Mouse (Mus musculus) lung, postnatal 0 days (tissue): ENCODE results near the gene Nmrk1. TPM values are rescaled to one million over a fixed set of nuclear protein-coding genes. Genes with fewer than 3 reads are reported as not detected.

Experiments used
- ATAC-seq: fragments of 200-750 bp; cut with Nextera tagmentation; 2 replicates; pipeline ENCODE4 v1.8.0; 2017; ENCODE audit warnings: moderate library complexity
- DNase-seq: peaks from one replicate; pipeline ENCODE4 v3.0.0-alpha.2; 2016; ENCODE audit warnings: low spot score
- H3K27ac ChIP-seq: fragments of 300-500 bp; sonication (generic); 2 replicates; pipeline ENCODE4 v1.5.1; 2014; ENCODE audit warnings: antibody characterized with exemption, mild to moderate bottlenecking, low read length, mixed read lengths
- H3K27me3 ChIP-seq: fragments of 300-500 bp; sonication (generic); replicated peaks from 2 replicates; pipeline ENCODE4 v1.6.1; 2014; ENCODE audit warnings: low read length, mixed read lengths; ENCODE audit not compliant: insufficient read depth
- H3K36me3 ChIP-seq: fragments of 300-500 bp; sonication (generic); 2 replicates; pipeline ENCODE4 v1.6.1; 2014; ENCODE audit warnings: low read length, mixed read lengths; ENCODE audit not compliant: insufficient read depth
- H3K4me1 ChIP-seq: fragments of 300-500 bp; sonication (generic); 2 replicates; pipeline ENCODE4 v1.6.1; 2014; ENCODE audit warnings: antibody characterized with exemption, low read depth, low read length, mixed read lengths; ENCODE audit not compliant: insufficient read depth
- H3K4me2 ChIP-seq: fragments of 300-500 bp; sonication (generic); replicated peaks from 2 replicates; pipeline ENCODE4 v1.6.1; 2014; ENCODE audit warnings: low read depth, mild to moderate bottlenecking, low read length, moderate library complexity, mixed read lengths
- H3K4me3 ChIP-seq: fragments of 300-500 bp; sonication (generic); 2 replicates; pipeline ENCODE4 v1.5.1; 2014; ENCODE audit warnings: low read depth, low read length
- H3K9ac ChIP-seq: fragments of 300-500 bp; sonication (generic); replicated peaks from 2 replicates; pipeline ENCODE4 v1.6.1; 2014; ENCODE audit warnings: low read depth, mild to moderate bottlenecking
- H3K9me3 ChIP-seq: fragments of 300-500 bp; sonication (generic); 2 replicates; pipeline ENCODE4 v1.6.1; 2016; ENCODE audit warnings: low read length, mixed read lengths
- CTCF ChIP-seq: IDR thresholded peaks from 2 replicates; pipeline ENCODE4 v1.5.1; 2016; ENCODE audit warnings: antibody characterized with exemption, mild to moderate bottlenecking
- EP300 ChIP-seq: IDR thresholded peaks from 2 replicates; pipeline ENCODE4 v1.6.1; 2016; ENCODE audit warnings: antibody characterized with exemption, mild to moderate bottlenecking, control low read depth
- WGBS: fragments of 180-500 bp; shearing (Covaris S2); extraction: QIAGEN DNeasy Blood & Tissue Kit; methylation state at CpG from one replicate; pipeline ENCODE4 v1.1.7; 2014; 5-methylcytosine and 5-hydroxymethylcytosine counted together
- polyA plus RNA-seq: library from polyadenylated mRNA; unstranded; fragments of >200 nt; fragmentation: Nextera tagmentation; extraction: Ambion mirVana; gene quantifications from 2 replicates; pipeline ENCODE4 v1.2.1, GENCODE M21; 2015

Nmrk1 gene
- polyA plus RNA-seq, 1 experiment from 2014 or later: 5.0 TPM

GRCm38 (mm10) chr19:18650473-18650872 lies 18.7 kb downstream of the Nmrk1 start:
- no peaks in the 10 kb centered on the region for H3K4me1 ChIP-seq
- no peak overlapping the region for H3K4me2 ChIP-seq
- no peaks in the 10 kb centered on the region for H3K36me3 ChIP-seq
- H3K4me3 ChIP-seq: no peak overlapping the region
- 67% methylated on average over 6 of the region's 6 CpGs for whole genome bisulfite sequencing
- no peaks in the 10 kb centered on the region for H3K27me3 ChIP-seq
- ATAC-seq: no peak
- no peak for DNase-seq
- TF ChIP-seq EP300 (no peak), CTCF (no peak)
- H3K9me3 ChIP-seq: no peaks in the 10 kb centered on the region
- no peak overlapping the region for H3K27ac ChIP-seq
- no peak overlapping the region for H3K9ac ChIP-seq

DNA sequence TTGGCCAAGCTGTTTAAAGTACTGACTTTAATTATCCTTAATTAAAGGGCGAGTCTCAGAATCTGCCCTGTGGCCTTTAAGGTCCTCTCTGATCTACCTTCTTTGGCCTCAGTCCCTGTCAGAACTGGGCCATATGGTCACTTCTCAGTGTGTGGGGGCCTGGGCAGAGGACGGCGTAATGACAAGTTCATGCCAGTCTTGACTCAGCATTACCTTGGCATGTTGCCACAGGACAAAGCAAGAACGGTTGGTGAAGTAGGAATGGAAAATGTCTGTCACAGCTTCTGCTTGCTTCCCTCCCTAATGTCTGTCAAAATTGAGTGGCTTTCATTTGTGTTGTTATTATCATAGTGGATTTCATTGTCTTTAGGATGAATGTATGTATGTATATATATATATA lies 20.8 kb downstream of the Nmrk1 start:
- Histone ChIP-seq H3K9ac (no peak overlapping the region), H3K4me1 (no peaks in the 10 kb centered on the region), H3K4me2 (no peak overlapping the region), H3K36me3 (no peaks in the 10 kb centered on the region), H3K27me3 (no peaks in the 10 kb centered on the region), H3K9me3 (no peaks in the 10 kb centered on the region), H3K27ac (no peak overlapping the region), H3K4me3 (no peak overlapping the region)
- DNase-seq: no peak
- 66% methylated on average over 4 of the region's 4 CpGs for WGBS
- no peak for TF ChIP-seq CTCF
- TF ChIP-seq EP300: no peak
- no peak for ATAC-seq

- WGBS: 72% methylated on average over 6 of the region's 6 CpGs
- TF ChIP-seq CTCF: no peak
- TF ChIP-seq EP300: no peak
- H3K27me3 ChIP-seq: no peaks in the 10 kb centered on the region
- no peak overlapping the region for H3K4me3 ChIP-seq
- H3K4me1 ChIP-seq: no peaks in the 10 kb centered on the region
- no peaks in the 10 kb centered on the region for H3K36me3 ChIP-seq
- DNase-seq: no peak
- no peak overlapping the region for H3K4me2 ChIP-seq
- ATAC-seq: no peak
- no peak overlapping the region for H3K9ac ChIP-seq
- no peaks in the 10 kb centered on the region for H3K9me3 ChIP-seq
- H3K27ac ChIP-seq: no peak overlapping the region
Observed at GRCm38 (mm10) chr19:18653058-18653457, 21.3 kb downstream of the Nmrk1 start.

- no peak overlapping the region for H3K9ac ChIP-seq
- DNase-seq (no peak), ATAC-seq (no peak)
- H3K27me3 ChIP-seq: no peaks in the 10 kb centered on the region
- no peaks in the 10 kb centered on the region for H3K9me3 ChIP-seq
- no peak for TF ChIP-seq CTCF
- no peak for TF ChIP-seq EP300
- WGBS: 83% methylated on average over 8 of the region's 8 CpGs
- H3K4me1 ChIP-seq: no peaks in the 10 kb centered on the region
- H3K36me3 ChIP-seq: no peaks in the 10 kb centered on the region
- H3K4me3 ChIP-seq: no peak overlapping the region
- no peak overlapping the region for H3K4me2 ChIP-seq
- no peak overlapping the region for H3K27ac ChIP-seq
Observed at GRCm38 (mm10) chr19:18654330-18654729, 22.6 kb downstream of the Nmrk1 start.

- TF ChIP-seq CTCF (no peak), EP300 (no peak)
- DNase-seq (no peak), ATAC-seq (no peak)
- Histone ChIP-seq H3K9ac (no peak overlapping the region), H3K36me3 (no peaks in the 10 kb centered on the region), H3K9me3 (no peaks in the 10 kb centered on the region), H3K27ac (no peak overlapping the region), H3K4me3 (no peak overlapping the region), H3K4me2 (no peak overlapping the region), H3K27me3 (no peaks in the 10 kb centered on the region), H3K4me1 (no peaks in the 10 kb centered on the region)
- WGBS: 65% methylated on average over 5 of the region's 5 CpGs
Observed at GRCm38 (mm10) chr19:18654984-18655383, 23.2 kb downstream of the Nmrk1 start.

DNA sequence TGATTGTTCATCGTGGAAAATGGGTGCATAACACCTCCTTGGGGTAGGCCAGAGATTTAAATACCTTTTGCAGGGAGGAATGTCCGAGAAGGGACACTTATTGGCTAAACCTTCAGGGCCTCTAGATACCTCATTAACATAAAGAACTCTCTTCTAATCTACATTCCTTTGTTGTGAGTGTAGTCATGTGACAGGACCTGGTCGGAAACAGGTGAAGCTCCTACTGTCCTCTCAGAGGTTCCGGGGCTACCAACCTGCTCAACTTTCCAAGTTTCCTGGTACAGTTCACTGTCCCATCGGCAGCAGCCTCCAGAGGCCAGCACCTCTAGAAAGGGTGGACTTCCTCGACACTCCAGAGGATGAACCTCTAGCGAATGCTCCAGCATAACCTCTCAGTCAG lies 24.2 kb downstream of the Nmrk1 start:
- Histone ChIP-seq H3K4me2 (no peak overlapping the region), H3K4me3 (no peak overlapping the region), H3K9ac (no peak overlapping the region), H3K36me3 (no peaks in the 10 kb centered on the region), H3K27me3 (no peaks in the 10 kb centered on the region), H3K4me1 (no peaks in the 10 kb centered on the region), H3K9me3 (no peaks in the 10 kb centered on the region), H3K27ac (no peak overlapping the region)
- TF ChIP-seq EP300: no peak
- TF ChIP-seq CTCF: no peak
- ATAC-seq (no peak), DNase-seq (no peak)
- 82% methylated on average over 7 of the region's 7 CpGs for WGBS

DNA sequence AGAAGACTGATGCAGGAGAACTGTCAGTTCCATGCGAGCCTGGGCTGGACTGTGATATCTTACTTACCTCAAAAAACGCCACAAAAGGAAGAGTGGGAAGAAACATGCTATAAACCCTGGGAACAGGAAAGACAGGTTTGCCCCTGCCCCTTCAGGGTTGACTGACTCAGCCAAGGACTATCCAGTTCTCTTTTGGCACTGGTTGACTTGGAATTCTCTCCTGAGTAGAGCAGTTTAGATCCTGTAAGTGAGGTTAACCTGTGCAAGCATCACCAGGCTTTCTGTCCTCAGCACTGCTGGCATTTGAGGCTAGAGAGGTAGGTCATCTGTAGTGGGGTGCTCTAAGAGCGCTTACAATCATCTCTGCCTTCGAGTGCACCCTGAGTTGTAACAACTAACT lies 26.7 kb downstream of the Nmrk1 start:
- Histone ChIP-seq H3K27me3 (no peaks in the 10 kb centered on the region), H3K9ac (no peak overlapping the region), H3K4me3 (no peak overlapping the region), H3K4me1 (no peaks in the 10 kb centered on the region), H3K36me3 (no peaks in the 10 kb centered on the region), H3K27ac (no peak overlapping the region), H3K4me2 (no peak overlapping the region), H3K9me3 (no peaks in the 10 kb centered on the region)
- DNase-seq (no peak), ATAC-seq (peak; percentile 21; the same call in 1 of the 2 replicates)
- 68% methylated on average over 4 of the region's 4 CpGs for WGBS
- no peak for TF ChIP-seq EP300
